Mouse (Mus musculus) testis, adult 2 months (tissue): Measurements from ENCODE around the gene Ksr1. TPM values are rescaled to one million over a fixed set of nuclear protein-coding genes. Genes with fewer than 3 reads are reported as not detected.

ENCODE experiments used
- H3K27ac ChIP-seq: fragments of 200-500 bp; 2 replicates; pipeline ENCODE4 v1.5.1; 2012; ENCODE audit warnings: low read depth, low read length; ENCODE audit not compliant: control insufficient read depth, insufficient read depth
- H3K27me3 ChIP-seq: fragments of 200-500 bp; 2 replicates; pipeline ENCODE4 v1.6.1; 2012; ENCODE audit warnings: mild to moderate bottlenecking, low read length, moderate library complexity; ENCODE audit not compliant: control insufficient read depth, insufficient read depth
- H3K36me3 ChIP-seq: fragments of 200-500 bp; 2 replicates; pipeline ENCODE4 v1.6.1; 2012; ENCODE audit warnings: mild to moderate bottlenecking, low read length; ENCODE audit not compliant: control insufficient read depth, insufficient read depth
- H3K4me1 ChIP-seq: fragments of 200-500 bp; 2 replicates; pipeline ENCODE4 v1.6.1; 2012; ENCODE audit warnings: low read length; ENCODE audit not compliant: control insufficient read depth, insufficient read depth
- H3K4me3 ChIP-seq: fragments of 200-500 bp; 2 replicates; pipeline ENCODE4 v1.5.1; 2012; ENCODE audit warnings: low read depth, mild to moderate bottlenecking, low read length, moderate library complexity, mixed read lengths; ENCODE audit not compliant: control insufficient read depth
- CTCF ChIP-seq: fragments of 200-500 bp; IDR thresholded peaks from 2 replicates; pipeline ENCODE4 v1.5.1; 2012; ENCODE audit warnings: low read depth, mild to moderate bottlenecking, inconsistent platforms, low read length, moderate library complexity; ENCODE audit not compliant: control insufficient read depth, insufficient read depth, insufficient replicate concordance
- POLR2A ChIP-seq: fragments of 200-500 bp; IDR thresholded peaks from 2 replicates; pipeline ENCODE4 v1.6.1; 2012; ENCODE audit warnings: low read depth, mild to moderate bottlenecking, inconsistent platforms, low read length, moderate library complexity; ENCODE audit not compliant: control insufficient read depth
- polyA plus RNA-seq: library from polyadenylated mRNA; depleted of rRNA; stranded (reverse); fragments of >200 nt; gene quantifications from 2 replicates; pipeline ENCODE4 v1.2.3, GENCODE M21; 2012

Gene Ksr1
- polyA plus RNA-seq, 1 experiment, result 6.7 TPM

DNA sequence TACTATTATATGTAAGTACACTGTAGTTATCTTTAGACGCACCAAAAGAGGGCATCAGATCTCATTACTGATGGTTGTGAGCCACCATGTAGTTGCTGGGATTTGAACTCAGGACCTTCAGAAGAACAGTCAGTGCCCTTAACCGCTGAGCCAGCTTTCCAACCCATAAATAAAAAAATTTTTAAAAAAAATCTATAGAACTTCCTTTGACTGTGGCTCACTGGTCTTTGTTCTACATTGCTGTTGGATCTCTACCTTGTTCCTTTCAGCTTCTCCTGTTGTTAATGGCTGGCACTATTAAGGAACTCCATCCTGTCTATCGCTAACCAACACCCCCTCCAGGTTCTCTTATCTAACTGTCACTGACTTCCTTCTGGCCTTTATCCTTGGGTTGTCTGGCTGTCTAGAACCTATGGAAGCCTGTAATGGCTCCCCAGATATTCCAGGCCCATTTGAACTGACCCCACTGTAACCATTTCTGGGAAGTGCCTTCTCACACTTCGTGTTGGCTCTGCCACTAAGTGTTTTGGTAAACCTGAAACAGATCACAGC, 166.0 kb downstream of the Ksr1 start:
- TF ChIP-seq POLR2A (no peak), CTCF (no peak)
- no peaks in the 10 kb centered on the region for H3K36me3 ChIP-seq
- H3K27ac ChIP-seq, result no peak overlapping the region
- H3K4me3 ChIP-seq, result no peak overlapping the region
- peaks cover 3% of the 10 kb centered on the region; the same call in 1 of the 2 replicates for H3K4me1 ChIP-seq
- H3K27me3 ChIP-seq, result no peaks in the 10 kb centered on the region

DNA sequence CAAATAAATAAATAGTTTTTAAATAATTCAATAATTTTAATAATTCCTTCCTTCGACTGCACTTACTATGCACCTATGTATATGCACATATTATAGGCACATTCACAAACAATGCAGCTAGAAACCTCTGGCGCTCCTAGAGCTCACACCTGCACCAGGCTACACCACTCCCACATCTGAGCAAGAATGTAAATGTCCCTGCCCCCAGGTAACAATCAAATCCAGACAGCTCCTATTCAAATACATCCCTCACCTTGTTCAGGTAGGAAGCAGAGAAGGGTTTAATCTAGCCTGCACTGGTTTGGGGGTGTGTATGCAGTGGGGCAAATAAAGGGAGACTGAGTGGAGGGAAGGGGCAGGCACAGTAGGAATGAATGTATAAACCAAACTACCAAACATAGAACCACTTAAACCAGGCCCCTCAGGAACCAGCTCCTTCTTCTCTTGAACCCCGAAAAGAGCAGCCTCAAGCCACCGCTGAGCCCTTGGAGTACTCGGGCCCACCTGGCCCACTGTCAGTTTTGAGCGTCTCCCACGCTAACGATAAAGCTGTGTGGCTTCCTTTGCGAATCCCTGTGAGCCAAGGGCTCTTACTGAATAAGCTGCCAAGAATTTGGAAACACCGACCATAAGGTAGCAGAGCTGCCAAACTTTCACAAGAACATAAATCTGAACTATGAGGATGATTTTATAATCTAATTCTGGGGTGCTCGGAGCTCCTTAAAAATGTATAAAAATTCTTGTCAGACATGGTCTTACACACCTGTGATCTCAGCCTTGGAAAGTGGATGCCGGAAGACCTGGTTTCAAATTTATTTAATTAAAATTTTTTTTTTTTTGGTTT, 167.8 kb downstream of the Ksr1 start:
- H3K4me3 ChIP-seq, result no peak overlapping the region
- peaks cover 3% of the 10 kb centered on the region; the same call in 1 of the 2 replicates for H3K4me1 ChIP-seq
- H3K27ac ChIP-seq, result no peak overlapping the region
- H3K27me3 ChIP-seq, result no peaks in the 10 kb centered on the region
- no peaks in the 10 kb centered on the region for H3K36me3 ChIP-seq
- TF ChIP-seq CTCF (no peak), POLR2A (no peak)

DNA sequence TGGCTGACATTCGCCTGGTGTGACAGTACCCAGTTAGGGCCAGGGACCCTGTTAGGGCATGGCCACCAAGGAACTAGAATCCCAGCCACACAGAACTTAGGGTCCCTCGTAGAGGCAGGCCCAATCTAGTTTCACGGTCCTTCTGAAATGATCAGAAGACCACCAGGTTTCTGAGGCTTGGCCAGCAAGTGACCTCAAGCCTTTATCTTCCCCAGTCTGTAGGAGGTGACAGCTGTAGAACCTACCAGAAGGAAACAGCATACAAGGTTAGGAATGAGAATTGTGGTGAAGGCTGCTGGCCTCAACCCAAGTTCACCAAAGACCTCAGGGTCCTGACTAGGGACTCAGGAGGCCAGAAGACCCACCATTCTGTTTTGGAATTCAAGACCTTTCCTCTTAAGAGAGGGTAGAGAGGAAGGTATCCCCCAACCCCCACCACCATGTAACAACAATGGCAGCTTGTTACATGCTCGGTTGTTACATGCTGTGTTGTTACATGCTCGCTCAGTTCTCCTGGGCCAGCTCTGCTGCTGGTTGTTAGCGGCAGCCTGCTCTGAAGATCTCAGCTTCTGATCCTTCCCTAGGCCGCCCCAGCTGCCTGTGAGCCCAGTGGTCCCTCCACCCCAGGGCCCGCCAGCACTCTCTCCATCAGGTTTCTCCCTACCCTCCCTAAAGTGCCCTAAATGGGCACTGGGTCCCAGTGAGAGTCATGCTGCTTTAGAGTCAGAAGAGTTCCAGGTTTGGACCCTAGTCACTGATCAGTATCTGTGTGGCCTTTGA, 169.3 kb downstream of the Ksr1 start:
- no peak for TF ChIP-seq CTCF
- no peak for TF ChIP-seq POLR2A
- Histone ChIP-seq H3K4me1 (peaks cover 3% of the 10 kb centered on the region; the same call in 1 of the 2 replicates), H3K4me3 (no peak overlapping the region), H3K36me3 (no peaks in the 10 kb centered on the region), H3K27me3 (no peaks in the 10 kb centered on the region), H3K27ac (no peak overlapping the region)

DNA sequence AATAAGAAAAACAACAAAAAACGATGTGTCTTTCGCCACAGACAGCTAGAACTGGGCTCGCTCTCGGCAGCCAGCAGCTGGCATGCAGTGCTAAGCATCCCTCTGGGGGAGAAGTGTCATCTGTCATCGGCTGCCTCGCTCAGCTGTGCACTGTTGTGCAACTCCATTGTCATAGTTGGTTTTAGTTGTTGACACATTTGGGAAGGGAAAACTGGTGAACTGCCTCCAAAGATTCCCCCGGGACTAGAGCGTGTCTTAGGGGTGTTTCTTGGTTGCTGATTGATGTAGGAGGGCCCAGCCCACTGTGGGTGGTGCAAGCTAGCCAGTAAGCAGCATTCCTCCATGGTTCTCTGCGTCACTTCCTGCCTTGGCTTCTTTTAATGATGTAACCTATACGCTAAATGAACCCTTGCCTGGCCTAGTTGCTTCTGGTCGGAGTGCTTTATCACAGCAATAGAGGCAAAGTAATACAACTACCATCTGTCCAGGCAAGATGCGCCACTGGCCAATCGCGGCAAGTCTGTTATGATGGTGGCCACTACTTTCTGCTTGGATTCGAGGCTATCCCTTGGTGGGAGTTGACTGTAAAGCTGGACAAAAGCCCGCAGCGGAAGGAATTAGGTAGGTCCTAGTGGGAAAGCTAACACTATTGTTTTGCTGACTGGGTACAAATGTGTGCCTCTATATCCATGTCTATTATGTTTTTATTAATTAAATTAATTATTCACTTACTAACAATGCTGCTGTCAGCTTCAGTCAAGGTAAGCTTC, 172.6 kb downstream of the Ksr1 start:
- H3K27ac ChIP-seq, result no peak overlapping the region
- TF ChIP-seq CTCF, result no peak
- TF ChIP-seq POLR2A, result no peak

DNA sequence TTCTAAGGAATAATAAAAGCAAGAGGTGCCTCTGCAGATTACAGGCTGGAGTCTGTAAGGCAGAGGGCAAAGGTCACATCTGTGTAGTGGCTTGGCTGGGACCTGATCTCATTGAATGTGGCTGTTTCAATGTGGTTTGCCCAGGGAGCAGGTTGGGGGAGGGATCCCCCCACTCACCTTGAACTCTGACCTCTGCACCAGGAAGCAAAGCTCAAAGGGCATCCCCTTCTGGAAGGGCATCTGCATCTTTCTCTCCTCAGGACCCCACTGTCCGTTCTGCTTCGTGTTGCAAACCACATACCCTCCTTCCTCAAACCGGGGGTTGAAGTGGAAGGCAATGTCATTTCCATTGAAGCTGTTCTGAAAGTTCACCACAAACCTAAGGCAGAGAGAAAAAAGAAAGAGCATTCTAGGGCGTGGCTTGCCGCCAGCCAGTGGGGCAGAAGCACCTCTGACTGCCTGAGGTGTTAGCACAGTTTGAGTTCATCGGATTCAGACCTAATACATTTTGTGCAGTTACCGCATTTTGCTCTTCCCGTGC, 173.3 kb downstream of the Ksr1 start:
- no peaks in the 10 kb centered on the region for H3K27me3 ChIP-seq
- H3K27ac ChIP-seq, result no peak overlapping the region
- H3K36me3 ChIP-seq, result no peaks in the 10 kb centered on the region
- peaks cover 3% of the 10 kb centered on the region; the same call in 1 of the 2 replicates for H3K4me1 ChIP-seq
- peak overlapping the region; percentile 52 for H3K4me3 ChIP-seq
- TF ChIP-seq POLR2A, result no peak
- TF ChIP-seq CTCF, result no peak

More for the DNA sequence above, 172.6 kb downstream of the Ksr1 start:
- Histone ChIP-seq H3K4me1 (peaks cover 3% of the 10 kb centered on the region; the same call in 1 of the 2 replicates), H3K27me3 (no peaks in the 10 kb centered on the region), H3K36me3 (no peaks in the 10 kb centered on the region), H3K4me3 (peak overlapping the region; percentile 52)

DNA sequence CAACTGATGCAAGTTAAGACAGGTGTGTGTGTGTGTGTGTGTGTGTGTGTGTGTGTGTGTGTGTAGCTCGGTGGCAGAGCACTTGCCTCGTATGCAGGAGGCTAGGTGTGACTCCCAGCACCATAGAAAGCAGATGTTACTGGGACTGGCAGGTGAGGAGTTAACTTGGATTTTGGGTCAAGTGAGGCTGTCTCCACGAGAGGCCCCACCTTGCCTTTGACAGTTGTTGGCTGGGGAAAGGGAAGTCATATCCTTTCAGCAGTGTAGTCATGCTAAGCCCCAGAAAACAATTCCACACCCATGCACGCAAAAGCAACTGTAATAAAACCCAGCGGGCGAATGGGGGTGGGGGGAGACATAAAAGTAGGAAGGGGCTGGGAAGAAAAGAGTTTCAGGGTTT, 173.9 kb downstream of the Ksr1 start:
- H3K27ac ChIP-seq, result no peak overlapping the region
- TF ChIP-seq POLR2A (no peak), CTCF (no peak)
- no peaks in the 10 kb centered on the region for H3K36me3 ChIP-seq
- no peak overlapping the region for H3K4me3 ChIP-seq
- no peaks in the 10 kb centered on the region for H3K27me3 ChIP-seq
- H3K4me1 ChIP-seq, result peaks cover 3% of the 10 kb centered on the region; the same call in 1 of the 2 replicates
